Mouse (Mus musculus) layer of hippocampus, adult 11-12 months (tissue): ENCODE measurements at regions not wholly inside any gene's neighbourhood (a gene's known extent, or its start where the extent isn't known, plus 50 kb on each side); places are given as distances from the start of the nearest gene placed in this dataset.
A peak's percentile ranks its signal among the peaks of the same experiment; 100 is the strongest.
"Not testable (repeated sequence)": the region's sequence is repeated elsewhere in the genome, so short reads cannot be mapped to it uniquely, and the experiment has no call there.

Source experiments
- DNase-seq: peaks from one replicate; pipeline ENCODE4 v3.0.0; 2022; ENCODE audit warnings: low spot score

DNA sequence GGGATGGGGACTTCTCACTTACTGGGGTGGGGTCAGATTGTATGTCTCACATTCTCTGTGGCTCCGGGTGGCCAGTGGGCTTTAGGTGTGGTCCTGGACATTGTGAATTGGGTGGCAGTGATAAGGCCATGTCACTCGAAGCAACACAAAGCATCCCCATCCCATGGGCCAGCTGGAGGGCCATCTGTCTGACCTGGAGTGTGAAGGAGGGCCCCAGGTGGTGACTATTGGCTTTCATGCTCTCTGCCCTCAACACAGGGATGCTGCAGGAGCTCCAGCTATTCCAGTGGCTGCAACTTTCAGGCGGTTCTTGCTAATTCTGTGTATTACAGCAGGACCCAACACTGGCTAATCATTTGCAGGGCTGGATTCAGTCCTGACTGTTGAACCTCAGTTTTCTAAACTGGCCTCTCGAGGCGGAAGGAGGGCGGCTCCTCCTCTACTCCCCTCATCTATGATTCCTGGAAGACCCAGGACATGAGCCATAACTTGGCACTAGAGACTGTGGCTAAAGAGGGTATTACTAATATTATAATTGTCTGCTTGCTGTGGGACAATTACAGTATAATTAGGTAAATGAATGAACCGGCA, 64.1 kb downstream of the 9530068E07Rik start:
- DNase-seq = no peak

DNA sequence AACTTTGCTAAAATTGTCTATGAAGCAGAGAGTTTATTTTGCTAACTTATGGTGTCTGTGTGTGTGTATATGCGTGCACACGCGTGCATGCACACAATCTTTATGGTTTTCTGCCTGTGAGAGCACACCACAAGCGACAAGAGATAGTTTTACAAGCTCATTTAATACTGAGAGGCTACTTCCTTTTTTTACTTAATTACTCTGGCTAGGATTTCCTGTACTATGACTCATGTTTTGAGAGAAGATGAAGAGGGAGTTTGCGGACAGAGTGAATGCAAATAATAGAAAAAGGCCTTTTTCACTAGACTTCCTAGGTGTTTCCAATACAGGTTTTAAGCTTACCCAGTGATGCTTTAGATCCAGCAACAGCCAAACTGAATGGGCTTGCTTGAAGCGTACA, 74.9 kb downstream of the 9530068E07Rik start:
- DNase-seq = not testable (repeated sequence)

DNA sequence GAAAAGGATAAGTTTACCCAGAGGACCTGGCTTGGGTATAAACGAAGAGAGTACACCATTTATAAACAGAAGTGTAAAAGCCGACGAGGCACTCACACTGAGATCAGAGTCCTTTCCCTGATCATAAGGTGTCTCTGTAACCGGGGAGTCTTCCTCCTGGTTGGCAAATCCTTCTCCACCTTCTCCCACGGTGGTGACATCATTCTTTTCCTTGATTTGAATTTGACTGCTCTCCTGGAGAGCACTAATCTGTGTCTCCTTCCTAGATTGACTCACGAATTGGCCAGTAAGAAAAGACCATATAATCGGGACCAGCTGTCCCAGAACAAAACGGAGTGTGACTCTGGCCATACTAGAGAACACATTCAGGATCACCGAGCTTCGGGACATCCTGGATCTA, 83.9 kb downstream of the 9530068E07Rik start:
- DNase-seq = not testable (repeated sequence)

DNA sequence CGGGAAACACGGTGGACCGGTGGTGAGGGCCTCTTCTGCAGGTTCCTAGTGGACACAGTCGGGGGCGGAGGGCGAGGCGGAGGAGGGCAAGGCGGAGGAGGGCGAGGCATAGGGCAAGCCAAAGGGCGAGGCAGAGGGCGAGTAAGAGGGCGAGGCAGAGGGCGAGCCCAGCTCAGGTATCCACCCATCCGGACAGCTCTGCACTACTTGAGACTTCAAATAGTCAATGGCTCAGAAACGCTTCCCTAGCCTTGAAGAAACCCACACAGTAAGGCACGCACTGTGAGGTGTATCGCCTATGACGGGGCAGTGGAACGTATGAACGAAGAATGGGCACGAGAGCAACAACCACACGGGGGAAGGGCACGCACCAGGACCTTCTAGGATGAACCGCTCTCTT, 84.5 kb downstream of the 9530068E07Rik start:
- not testable (repeated sequence) for DNase-seq

DNA sequence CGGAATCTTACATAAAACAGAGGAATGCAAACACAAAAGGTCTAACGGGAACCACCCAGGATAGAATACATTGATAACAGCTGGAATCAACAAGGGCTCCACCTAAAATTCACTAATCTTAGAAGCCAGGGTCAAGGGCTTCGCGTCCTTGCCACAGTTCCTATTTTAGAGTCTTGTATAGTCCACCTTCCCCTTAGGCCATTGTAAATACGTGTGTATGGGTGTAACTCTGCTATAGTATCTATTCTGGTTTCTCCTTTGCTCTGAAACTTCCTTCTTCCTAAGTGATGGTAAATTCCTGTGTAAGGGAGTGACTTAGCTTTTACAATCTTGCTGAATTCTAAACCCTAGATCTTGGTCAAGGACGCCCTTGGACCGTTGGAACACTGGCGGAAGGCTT, 87.3 kb downstream of the 9530068E07Rik start:
- not testable (repeated sequence) for DNase-seq

DNA sequence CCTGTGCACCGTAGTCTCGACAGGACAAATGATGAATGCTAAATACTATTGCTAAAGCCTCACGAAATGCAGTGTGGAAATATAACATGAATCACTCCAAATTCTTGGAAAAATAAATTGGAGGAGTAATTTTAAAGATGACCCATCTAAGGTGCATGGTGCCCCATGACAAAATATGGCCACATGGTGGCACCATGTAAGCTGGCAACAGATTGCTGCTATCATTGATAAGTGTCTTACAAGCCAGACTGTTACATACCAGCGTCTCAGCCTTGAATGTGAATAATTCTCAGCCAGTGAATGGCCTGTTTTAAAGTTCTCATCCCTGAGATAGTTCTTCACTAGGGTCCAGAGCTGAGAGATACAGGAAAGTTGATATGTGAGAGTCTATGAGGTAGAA, 92.3 kb downstream of the 9530068E07Rik start:
- DNase-seq = not testable (repeated sequence)

DNA sequence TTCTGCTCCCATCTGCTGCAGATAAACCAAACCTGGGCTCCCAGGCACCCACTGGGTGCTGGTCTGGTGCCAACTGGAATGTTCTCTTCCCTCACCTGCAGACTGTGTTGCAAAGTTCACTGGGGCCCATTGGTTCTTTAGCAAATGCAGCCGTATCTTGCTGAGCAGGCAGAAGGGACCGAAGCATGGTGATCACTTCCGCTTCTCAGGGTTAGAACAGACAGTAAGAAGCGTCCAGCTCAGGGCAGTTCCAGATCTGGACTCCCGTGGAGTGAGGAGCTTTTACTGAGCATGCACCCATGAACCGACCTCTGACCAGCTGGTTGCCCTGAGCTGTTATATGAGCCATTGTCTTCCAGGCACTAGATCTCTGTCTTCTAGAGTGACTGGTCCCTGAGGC, 97.1 kb downstream of the 9530068E07Rik start:
- DNase-seq = no peak

DNA sequence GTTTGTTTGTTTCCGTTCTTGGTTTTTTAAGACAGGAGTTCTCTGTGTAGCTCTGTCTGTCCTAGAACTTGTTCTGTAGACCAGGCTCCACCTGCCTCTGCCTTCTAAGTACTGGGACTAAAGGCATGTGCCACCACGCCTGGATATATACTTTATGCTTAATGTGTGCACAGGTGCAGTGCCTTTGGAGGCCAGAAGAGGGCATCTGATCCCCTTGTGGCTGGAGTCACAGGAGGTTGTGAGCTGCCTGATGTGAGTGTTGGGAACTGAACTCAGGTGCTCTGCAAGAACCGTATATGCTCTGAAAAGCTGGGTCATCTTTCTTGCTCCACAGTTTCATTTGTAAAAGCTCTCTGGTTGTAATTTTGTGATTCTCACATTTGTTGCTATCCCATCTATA, 100.7 kb downstream of the 9530068E07Rik start:
- no peak for DNase-seq

DNA sequence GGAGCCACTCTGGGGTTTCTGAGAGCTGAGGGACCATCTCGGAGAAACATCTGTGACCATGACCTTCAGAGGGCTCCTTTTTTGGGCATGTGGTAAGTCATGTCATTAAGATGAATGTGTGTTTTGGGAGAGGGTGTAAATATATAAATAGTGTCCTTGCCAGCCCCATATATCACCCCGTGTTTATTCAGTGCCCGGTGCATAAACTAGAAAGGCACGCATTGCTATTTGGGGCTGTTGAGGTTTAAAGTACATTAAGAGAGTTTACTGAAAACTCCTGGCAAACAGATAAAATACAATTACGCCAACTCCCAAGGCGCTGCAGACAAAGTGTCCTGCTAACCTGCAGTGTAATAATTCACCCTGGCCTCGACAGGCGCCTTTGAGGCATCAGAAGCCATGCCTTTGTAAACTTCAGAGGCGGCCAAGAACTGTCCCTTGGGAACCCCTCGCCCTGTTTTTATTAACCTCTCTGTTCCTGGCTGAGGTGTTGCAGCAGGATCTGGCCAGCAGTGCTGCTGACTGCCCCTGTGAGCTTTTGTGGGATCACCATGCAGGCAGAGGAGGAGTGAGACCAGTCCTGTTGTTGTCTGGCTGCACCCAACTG, 106.6 kb downstream of the 9530068E07Rik start:
- no peak for DNase-seq

DNA sequence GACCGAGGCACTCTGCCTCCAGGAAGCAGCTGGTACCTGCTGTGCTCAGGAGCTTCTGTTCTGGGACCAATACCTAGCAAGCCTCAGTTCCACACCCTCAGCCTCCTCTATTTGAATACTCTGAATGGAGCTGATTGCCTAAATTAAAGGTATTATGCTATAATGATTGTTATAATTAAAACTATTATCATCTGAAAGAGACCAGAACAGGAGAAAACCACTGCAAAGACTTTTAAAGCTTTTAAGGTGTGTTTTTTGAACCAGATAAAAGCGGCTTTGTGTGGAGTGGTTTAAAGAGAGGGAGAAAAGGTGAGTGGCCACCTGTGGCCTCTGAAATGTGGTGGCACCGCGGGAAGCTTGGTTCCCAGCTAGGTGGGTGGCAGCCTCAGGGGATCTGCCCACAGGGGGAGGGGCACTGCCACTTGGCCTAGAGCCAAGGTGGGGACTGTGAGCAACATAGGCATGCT, 115.6 kb downstream of the 9530068E07Rik start:
- DNase-seq = no peak

DNA sequence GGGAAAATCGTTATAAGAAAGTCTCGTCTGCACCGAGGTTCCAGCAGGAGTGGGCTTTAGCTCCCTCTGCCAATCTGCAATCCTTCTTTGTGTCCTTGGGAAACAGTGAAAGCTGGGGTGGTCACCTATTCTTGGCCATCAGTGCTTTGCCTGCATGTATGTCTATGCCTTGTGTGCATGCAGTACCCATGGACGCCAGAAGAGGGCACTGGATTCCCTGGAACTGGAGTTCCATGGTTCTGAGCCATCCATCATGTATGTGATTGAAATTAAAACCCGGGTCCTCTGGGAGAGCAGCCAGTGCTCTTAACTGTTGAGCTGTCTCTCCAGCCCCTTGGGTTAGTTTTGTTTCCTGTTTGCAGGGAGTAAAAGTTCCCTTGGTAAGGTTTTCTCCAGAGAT, 121.1 kb downstream of the 9530068E07Rik start:
- DNase-seq = no peak

DNA sequence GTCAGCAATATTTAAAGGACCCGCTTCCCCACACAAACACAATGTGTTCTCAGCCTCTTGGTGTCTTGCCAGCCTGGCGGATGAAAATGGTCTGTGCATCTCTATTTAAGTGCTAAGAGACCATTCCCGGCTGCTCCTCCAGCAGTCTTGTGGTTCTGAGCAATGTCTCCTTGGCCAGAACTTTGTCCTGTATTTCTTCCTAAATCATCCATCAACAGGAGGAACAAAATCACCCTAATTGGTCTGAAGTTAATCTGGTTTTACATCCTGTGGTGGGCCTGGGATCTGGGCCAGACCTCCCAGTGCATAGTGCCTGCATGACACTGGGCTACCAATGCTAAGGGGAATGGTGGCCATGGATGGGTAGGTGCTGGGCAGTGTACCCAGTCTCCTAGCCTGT, 123.6 kb downstream of the 9530068E07Rik start:
- DNase-seq = no peak

DNA sequence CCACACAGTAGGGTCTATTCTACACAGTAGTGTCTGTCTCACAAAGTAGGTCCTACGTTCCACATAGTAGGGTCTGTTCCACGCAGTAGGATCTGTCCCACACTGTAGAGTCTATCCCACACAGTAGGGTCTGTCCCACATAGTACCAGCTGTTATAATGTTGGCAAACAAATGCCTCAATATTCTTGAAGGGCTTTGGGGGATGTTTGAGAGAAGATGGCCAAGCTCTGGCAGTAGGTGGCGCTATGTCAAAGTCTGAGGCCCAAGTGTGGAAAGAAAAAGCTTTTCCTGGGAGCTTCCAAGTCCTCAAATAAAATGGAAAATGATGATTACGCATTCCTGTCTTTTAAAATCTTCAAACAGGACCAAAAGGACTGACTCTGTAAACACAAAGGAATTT, 125.7 kb downstream of the 9530068E07Rik start:
- DNase-seq = peak; percentile 72

DNA sequence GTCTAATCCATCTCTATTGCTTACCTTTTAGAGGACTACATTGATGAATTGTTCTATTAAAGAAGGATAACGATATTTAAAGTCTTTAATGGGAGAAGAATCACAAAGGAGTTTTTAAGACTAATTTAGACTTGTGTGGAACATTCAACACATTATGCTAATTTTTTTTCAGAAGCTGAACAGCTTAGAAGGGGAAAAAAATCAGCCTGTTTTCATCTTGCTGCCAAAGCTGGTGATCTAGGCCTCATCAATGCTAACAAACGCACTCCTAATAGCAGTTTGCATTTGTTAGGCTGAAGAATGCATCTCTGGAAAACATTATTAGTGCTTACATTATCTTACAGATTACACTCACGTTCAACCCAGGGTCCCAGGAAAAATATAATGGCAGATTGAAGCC, 126.2 kb downstream of the 9530068E07Rik start:
- DNase-seq = no peak

DNA sequence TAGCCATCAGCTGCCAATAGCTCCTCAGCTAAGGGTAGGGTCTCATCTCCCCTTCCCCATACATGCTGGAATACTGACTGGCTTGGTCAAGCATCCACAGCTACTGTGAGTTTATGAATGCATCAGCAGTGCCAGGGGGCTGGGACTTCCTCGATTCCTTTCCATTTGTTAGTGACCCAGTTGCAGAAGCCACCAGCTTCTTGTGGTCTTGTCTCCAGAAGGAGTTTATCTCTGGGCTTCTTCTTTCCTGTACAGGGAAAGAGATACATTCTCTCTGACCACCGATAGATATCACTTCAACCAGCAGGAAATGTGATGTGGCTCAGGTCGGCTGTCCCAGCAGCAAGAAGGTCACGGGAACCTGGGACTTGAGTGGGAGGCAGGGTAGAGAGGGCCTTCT, 127.0 kb downstream of the 9530068E07Rik start:
- no peak for DNase-seq

DNA sequence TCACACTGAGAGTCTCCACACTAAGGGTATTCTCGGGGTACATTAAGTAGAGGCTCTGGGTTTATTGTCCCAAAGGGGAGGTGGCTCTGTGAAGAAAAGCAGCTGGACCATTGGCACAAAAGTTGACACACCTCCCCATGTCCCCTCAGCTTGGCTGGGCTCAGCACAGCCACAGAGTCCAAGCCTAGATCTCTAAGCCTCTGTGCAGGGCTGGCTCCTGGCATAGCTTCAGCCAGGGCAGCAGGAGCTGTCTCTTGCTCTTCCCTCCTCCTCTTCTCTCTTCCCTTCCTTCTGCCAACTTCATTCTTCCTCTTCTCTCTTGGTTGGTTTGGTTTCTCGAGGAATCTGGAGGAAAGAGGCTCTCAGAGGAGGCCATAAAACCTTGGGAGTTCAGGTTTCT, 127.4 kb downstream of the 9530068E07Rik start:
- DNase-seq = no peak

DNA sequence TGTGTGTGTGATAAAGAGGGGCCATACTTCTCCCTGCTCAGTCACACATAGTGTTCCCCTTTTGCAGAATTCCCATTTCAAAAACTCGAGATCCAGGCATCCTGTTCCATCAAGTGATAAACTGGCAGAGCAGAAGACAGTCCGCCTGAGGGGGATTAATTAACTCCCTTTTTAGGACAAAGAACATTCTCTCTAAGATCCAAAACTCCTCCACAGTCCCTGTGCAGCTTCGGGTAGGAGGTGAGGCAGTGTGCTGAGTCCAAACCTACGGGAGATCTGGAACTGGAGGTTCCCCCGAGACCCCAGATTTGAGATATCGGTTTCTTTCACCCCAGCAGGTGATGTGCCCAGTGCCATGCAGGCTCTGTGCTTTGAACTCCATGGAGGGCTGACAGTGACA, 129.2 kb downstream of the 9530068E07Rik start:
- DNase-seq = no peak

DNA sequence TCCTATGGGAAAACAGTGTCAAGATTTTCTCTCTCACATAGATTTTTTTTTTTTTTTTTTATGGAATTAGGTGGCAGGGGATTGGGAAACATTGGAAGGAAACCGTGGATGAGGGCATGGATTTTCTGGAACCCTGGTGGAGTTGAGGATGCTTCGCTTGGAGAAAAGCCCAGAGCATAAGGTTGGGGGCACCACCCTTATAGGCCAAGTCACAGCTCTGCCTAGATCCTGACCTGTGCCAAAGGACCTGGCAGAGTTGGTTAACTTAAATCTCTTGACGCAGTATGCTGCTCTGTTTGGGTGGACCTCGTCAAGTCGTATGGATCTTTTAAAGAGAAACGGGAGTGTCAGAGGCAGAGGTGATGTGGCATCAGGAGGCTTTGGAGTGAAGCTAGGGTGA, 130.1 kb downstream of the 9530068E07Rik start:
- DNase-seq = no peak

DNA sequence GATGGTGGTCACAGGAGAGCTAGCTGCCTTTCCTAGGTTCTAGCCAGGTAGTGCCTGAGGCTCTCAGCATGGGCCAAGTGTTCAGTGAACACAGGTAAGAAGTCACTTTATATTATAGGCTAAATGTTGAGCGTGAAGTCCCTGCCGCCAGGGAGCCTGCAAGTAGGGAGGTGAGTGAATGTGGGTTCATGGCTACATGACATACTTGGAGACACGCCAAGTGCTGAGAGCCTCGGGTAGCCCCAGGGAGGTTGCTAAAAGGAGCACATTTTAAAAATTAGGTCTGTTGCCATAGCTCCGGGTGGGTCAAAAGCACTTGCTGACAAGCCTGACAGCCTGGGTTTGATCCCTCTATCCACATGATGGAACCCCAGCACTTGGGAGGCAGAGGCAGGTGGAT, 137.2 kb downstream of the 9530068E07Rik start:
- DNase-seq = no peak

DNA sequence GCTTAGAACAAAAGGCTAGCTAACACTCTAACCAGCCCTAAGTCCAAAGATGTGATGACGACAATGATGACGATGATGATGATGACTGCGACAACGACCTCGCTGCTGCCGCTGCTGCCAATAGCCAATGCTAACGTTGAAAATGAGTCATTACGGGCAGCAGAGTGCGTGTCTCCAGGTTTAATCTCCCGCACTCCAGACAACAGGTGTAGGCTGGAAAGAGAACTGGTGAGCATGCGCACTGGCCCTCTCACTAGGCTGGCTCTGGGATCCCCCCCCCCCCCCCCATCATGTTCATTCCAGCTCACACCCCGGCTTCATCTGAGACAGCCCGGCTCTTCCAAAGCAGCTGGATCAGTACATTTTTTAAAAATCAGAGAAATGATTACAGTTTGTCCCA, 138.4 kb downstream of the 9530068E07Rik start:
- no peak for DNase-seq

DNA sequence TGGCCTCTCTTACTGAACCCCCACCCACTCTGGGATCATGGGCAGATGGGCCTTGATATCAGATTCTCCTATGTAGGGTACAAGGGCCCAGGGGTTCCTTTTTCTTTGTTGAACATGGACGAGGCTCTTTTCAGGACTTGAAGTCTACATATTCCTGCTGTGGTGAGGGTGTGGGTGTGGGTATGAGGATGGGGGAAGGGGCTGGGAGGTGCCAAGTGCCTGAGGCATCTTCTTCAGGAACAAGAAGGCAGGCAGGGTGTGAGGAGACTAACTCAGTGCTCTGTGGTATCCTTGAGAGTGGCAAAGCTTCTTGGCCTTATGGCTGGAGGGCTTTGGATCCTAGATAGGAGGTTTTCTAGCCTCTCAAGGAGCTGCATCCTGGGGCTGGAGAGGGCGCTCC, 140.0 kb downstream of the 9530068E07Rik start:
- DNase-seq = no peak

DNA sequence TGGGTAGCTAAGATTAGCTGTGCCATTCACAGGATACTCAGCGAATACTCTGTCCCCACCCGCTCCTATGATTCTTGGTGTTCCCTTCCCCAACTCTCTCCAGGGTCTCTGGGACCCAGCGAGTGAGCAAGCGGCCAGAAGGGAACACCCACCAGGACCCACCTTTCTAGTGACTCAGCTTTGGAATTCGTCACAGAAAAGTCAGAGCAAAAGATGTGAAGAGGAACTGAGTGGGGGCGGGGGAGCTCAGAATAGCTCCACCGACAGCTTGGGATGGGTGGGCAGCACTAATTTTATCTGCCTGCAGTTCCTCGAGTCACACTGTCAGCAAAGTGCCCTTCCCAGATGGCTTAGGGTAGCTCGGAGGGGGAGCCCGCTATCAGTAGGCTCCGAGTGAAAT, 140.6 kb downstream of the 9530068E07Rik start:
- DNase-seq = peak; percentile 79

DNA sequence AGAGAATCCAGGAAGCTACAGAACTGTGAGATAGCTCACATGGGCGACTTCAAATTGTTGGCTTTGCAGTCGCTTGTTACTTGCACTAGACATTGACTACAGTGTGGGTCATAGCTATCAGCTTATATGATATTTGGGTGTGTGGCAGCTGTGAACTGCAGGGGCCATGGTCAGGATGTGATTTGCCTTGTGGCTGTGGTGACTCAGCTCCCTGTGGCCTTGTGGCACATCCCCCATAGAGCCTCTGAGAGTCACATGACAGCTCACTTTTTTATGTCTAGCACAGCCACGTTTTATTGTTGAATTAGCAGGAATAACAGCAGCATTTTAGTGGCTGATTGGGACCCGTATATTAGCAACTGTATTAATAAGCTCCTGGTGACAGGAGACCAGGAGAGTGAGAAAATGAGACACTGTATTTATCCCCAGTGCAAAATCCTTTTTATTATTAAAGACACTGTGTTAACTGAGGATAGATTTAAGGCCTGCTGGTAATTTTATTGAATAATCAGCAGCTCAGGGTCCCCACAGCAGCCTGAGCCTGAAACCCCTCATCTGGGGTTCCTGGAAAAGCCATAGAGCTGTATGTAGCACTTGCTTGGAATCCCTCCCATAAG, 141.7 kb downstream of the 9530068E07Rik start:
- DNase-seq = no peak

DNA sequence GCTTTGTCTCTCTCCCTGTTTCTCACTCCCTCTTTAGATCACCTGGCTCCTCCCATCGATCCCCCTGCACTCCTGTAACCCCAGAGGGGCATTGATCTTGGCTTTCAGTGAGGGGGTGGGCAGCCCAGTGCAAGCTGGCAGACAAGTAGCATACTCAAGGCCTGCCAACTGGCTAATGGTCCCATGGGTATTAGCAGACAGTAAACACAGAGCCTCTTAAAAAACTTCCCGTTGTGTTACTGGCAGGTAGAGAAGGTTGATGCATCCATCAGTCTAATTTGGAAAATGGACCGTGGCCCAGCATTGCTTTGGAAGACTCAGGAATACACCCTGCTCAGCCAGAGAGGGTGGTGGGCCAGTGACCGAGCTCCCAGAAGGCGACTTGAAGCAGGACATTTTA, 145.0 kb downstream of the 9530068E07Rik start:
- no peak for DNase-seq
